Mouse (Mus musculus): ENCODE data around the gene Slc39a9. TPM values are rescaled to one million over a fixed set of nuclear protein-coding genes. Genes with fewer than 3 reads are reported as not detected.

Slc39a9 gene
- polyA plus RNA-seq, 1 experiment: 12.0 TPM

GRCm38 (mm10) chr12:80715915-80716314 lies 72.2 kb downstream of the Slc39a9 start:
- Histone ChIP-seq H3K27ac (ENCODE audit: control insufficient read depth, insufficient read depth, low read depth, low read length) (no peak overlapping the region), H3K4me1 (ENCODE audit: control insufficient read depth, insufficient read depth, low read length) (peaks cover 11% of the 10 kb centered on the region), H3K36me3 (ENCODE audit: control insufficient read depth, insufficient read depth, low read length) (no peaks in the 10 kb centered on the region), H3K4me3 (ENCODE audit: control insufficient read depth, low read depth, low read length) (no peak overlapping the region), H3K27me3 (ENCODE audit: control insufficient read depth, insufficient read depth, low read length) (no peaks in the 10 kb centered on the region)
- TF ChIP-seq CTCF (IDR thresholded peaks at IDR 0.05; ENCODE audit: control insufficient read depth, insufficient read depth, insufficient replicate concordance, low read depth, low read length) (no peak), POLR2A (IDR thresholded peaks at IDR 0.05; ENCODE audit: control insufficient read depth, low read depth, low read length) (no peak)

GRCm38 (mm10) chr12:80719141-80719540 lies 75.5 kb downstream of the Slc39a9 start:
- Histone ChIP-seq H3K36me3 (ENCODE audit: control insufficient read depth, insufficient read depth, low read length) (no peaks in the 10 kb centered on the region), H3K4me1 (ENCODE audit: control insufficient read depth, insufficient read depth, low read length) (peaks cover 18% of the 10 kb centered on the region), H3K27me3 (ENCODE audit: control insufficient read depth, insufficient read depth, low read length) (no peaks in the 10 kb centered on the region), H3K27ac (ENCODE audit: control insufficient read depth, insufficient read depth, low read depth, low read length) (no peak overlapping the region), H3K4me3 (ENCODE audit: control insufficient read depth, low read depth, low read length) (no peak overlapping the region)
- TF ChIP-seq CTCF (IDR thresholded peaks at IDR 0.05; ENCODE audit: control insufficient read depth, insufficient read depth, insufficient replicate concordance, low read depth, low read length): no peak
- TF ChIP-seq POLR2A (IDR thresholded peaks at IDR 0.05; ENCODE audit: control insufficient read depth, low read depth, low read length): no peak

- TF ChIP-seq CTCF (IDR thresholded peaks at IDR 0.05; ENCODE audit: control insufficient read depth, insufficient read depth, insufficient replicate concordance, low read depth, low read length) (no peak), POLR2A (IDR thresholded peaks at IDR 0.05; ENCODE audit: control insufficient read depth, low read depth, low read length) (no peak)
- H3K27ac ChIP-seq (ENCODE audit: control insufficient read depth, insufficient read depth, low read depth, low read length): no peak overlapping the region
- H3K4me3 ChIP-seq (ENCODE audit: control insufficient read depth, low read depth, low read length): peak overlapping the region; percentile 59
- peaks cover 18% of the 10 kb centered on the region for H3K4me1 ChIP-seq (ENCODE audit: control insufficient read depth, insufficient read depth, low read length)
- H3K27me3 ChIP-seq (ENCODE audit: control insufficient read depth, insufficient read depth, low read length): no peaks in the 10 kb centered on the region
- no peaks in the 10 kb centered on the region for H3K36me3 ChIP-seq (ENCODE audit: control insufficient read depth, insufficient read depth, low read length)
Observed at GRCm38 (mm10) chr12:80720507-80720906, 76.8 kb downstream of the Slc39a9 start.

- no peaks in the 10 kb centered on the region for H3K36me3 ChIP-seq (ENCODE audit: control insufficient read depth, insufficient read depth, low read length)
- H3K27me3 ChIP-seq (ENCODE audit: control insufficient read depth, insufficient read depth, low read length): no peaks in the 10 kb centered on the region
- TF ChIP-seq POLR2A (IDR thresholded peaks at IDR 0.05; ENCODE audit: control insufficient read depth, low read depth, low read length): no peak
- no peak for TF ChIP-seq CTCF (IDR thresholded peaks at IDR 0.05; ENCODE audit: control insufficient read depth, insufficient read depth, insufficient replicate concordance, low read depth, low read length)
- H3K4me3 ChIP-seq (ENCODE audit: control insufficient read depth, low read depth, low read length): peak overlapping the region; percentile 59
- no peak overlapping the region for H3K27ac ChIP-seq (ENCODE audit: control insufficient read depth, insufficient read depth, low read depth, low read length)
- H3K4me1 ChIP-seq (ENCODE audit: control insufficient read depth, insufficient read depth, low read length): peaks cover 16% of the 10 kb centered on the region
Observed at GRCm38 (mm10) chr12:80721458-80721857, 77.8 kb downstream of the Slc39a9 start.

GRCm38 (mm10) chr12:80724853-80725559 lies 81.3 kb downstream of the Slc39a9 start:
- Histone ChIP-seq H3K4me3 (ENCODE audit: control insufficient read depth, low read depth, low read length) (no peak overlapping the region), H3K27me3 (ENCODE audit: control insufficient read depth, insufficient read depth, low read length) (no peaks in the 10 kb centered on the region), H3K27ac (ENCODE audit: control insufficient read depth, insufficient read depth, low read depth, low read length) (no peak overlapping the region), H3K4me1 (ENCODE audit: control insufficient read depth, insufficient read depth, low read length) (peaks cover 12% of the 10 kb centered on the region), H3K36me3 (ENCODE audit: control insufficient read depth, insufficient read depth, low read length) (no peaks in the 10 kb centered on the region)
- peak; percentile 83; the same call in 1 of the 2 replicates for TF ChIP-seq CTCF (IDR thresholded peaks at IDR 0.05; ENCODE audit: control insufficient read depth, insufficient read depth, insufficient replicate concordance, low read depth, low read length)
- no peak for TF ChIP-seq POLR2A (IDR thresholded peaks at IDR 0.05; ENCODE audit: control insufficient read depth, low read depth, low read length)

- TF ChIP-seq CTCF (IDR thresholded peaks at IDR 0.05; ENCODE audit: control insufficient read depth, insufficient read depth, insufficient replicate concordance, low read depth, low read length): no peak
- no peak for TF ChIP-seq POLR2A (IDR thresholded peaks at IDR 0.05; ENCODE audit: control insufficient read depth, low read depth, low read length)
- H3K36me3 ChIP-seq (ENCODE audit: control insufficient read depth, insufficient read depth, low read length): no peaks in the 10 kb centered on the region
Observed at GRCm38 (mm10) chr12:80728207-80728606, 84.5 kb downstream of the Slc39a9 start.

GRCm38 (mm10) chr12:80728814-80729213 lies 85.1 kb downstream of the Slc39a9 start:
- Histone ChIP-seq H3K4me3 (ENCODE audit: control insufficient read depth, low read depth, low read length) (no peak overlapping the region), H3K27me3 (ENCODE audit: control insufficient read depth, insufficient read depth, low read length) (no peaks in the 10 kb centered on the region), H3K4me1 (ENCODE audit: control insufficient read depth, insufficient read depth, low read length) (no peaks in the 10 kb centered on the region), H3K36me3 (ENCODE audit: control insufficient read depth, insufficient read depth, low read length) (no peaks in the 10 kb centered on the region), H3K27ac (ENCODE audit: control insufficient read depth, insufficient read depth, low read depth, low read length) (no peak overlapping the region)
- no peak for TF ChIP-seq CTCF (IDR thresholded peaks at IDR 0.05; ENCODE audit: control insufficient read depth, insufficient read depth, insufficient replicate concordance, low read depth, low read length)
- TF ChIP-seq POLR2A (IDR thresholded peaks at IDR 0.05; ENCODE audit: control insufficient read depth, low read depth, low read length): no peak

More at GRCm38 (mm10) chr12:80728207-80728606, 84.5 kb downstream of the Slc39a9 start:
- H3K4me1 ChIP-seq (ENCODE audit: control insufficient read depth, insufficient read depth, low read length): no peaks in the 10 kb centered on the region
- no peak overlapping the region for H3K4me3 ChIP-seq (ENCODE audit: control insufficient read depth, low read depth, low read length)
- no peaks in the 10 kb centered on the region for H3K27me3 ChIP-seq (ENCODE audit: control insufficient read depth, insufficient read depth, low read length)
- no peak overlapping the region for H3K27ac ChIP-seq (ENCODE audit: control insufficient read depth, insufficient read depth, low read depth, low read length)

Measured in testis, adult 2 months (tissue).